Mouse (Mus musculus) forebrain, embryonic 14.5 days (tissue): Measurements from ENCODE around the gene Umodl1. TPM values are rescaled to one million over a fixed set of nuclear protein-coding genes. Genes with fewer than 3 reads are reported as not detected.

Experiments
- ATAC-seq: fragments of 200-750 bp; cut with Nextera tagmentation; 2 replicates; pipeline ENCODE4 v1.8.0; 2017; ENCODE audit warnings: mild to moderate bottlenecking, moderate library complexity
- DNase-seq: peaks from one replicate; pipeline ENCODE4 v3.0.0-alpha.2; 2015; ENCODE audit warnings: low spot score
- H3K27ac ChIP-seq: fragments of 300-500 bp; sonication (generic); 2 replicates; pipeline ENCODE4 v1.5.1; 2014; ENCODE audit warnings: low read depth, mild to moderate bottlenecking, control low read depth, low read length, moderate library complexity
- H3K27me3 ChIP-seq: fragments of 300-500 bp; sonication (generic); replicated peaks from 2 replicates; pipeline ENCODE4 v1.6.1; 2014; ENCODE audit warnings: low read length, control low read depth, mixed read lengths; ENCODE audit not compliant: control insufficient read depth, insufficient read depth
- H3K36me3 ChIP-seq: fragments of 300-500 bp; sonication (generic); 2 replicates; pipeline ENCODE4 v1.6.1; 2014; ENCODE audit warnings: low read length, control low read depth; ENCODE audit not compliant: control insufficient read depth, insufficient read depth
- H3K4me1 ChIP-seq: fragments of 300-500 bp; sonication (generic); 2 replicates; pipeline ENCODE4 v1.6.1; 2014; ENCODE audit warnings: antibody characterized with exemption, low read length, control low read depth; ENCODE audit not compliant: control insufficient read depth, insufficient read depth
- H3K4me2 ChIP-seq: fragments of 300-500 bp; sonication (generic); 2 replicates; pipeline ENCODE4 v1.6.1; 2014; ENCODE audit warnings: mild to moderate bottlenecking, control low read depth, low read length
- H3K4me3 ChIP-seq: fragments of 300-500 bp; sonication (generic); 2 replicates; pipeline ENCODE4 v1.5.1; 2014; ENCODE audit warnings: low read depth, low read length, control low read depth
- H3K9ac ChIP-seq: fragments of 300-500 bp; sonication (generic); 2 replicates; pipeline ENCODE4 v1.6.1; 2014; ENCODE audit warnings: mild to moderate bottlenecking, low read length, control low read depth, moderate library complexity
- H3K9me3 ChIP-seq: fragments of 300-500 bp; sonication (generic); replicated peaks from 2 replicates; pipeline ENCODE4 v1.6.1; 2016; ENCODE audit warnings: low read length, control low read depth, mixed read lengths; ENCODE audit not compliant: control insufficient read depth
- WGBS: fragments of 180-500 bp; shearing (Covaris S2); extraction: QIAGEN DNeasy Blood & Tissue Kit; methylation state at CpG from one replicate; pipeline ENCODE4 v1.1.7; 2014; 5-methylcytosine and 5-hydroxymethylcytosine counted together
- polyA plus RNA-seq: library from polyadenylated mRNA; unstranded; fragments of >200 nt; fragmentation: Nextera tagmentation; extraction: Ambion mirVana; gene quantifications from 2 replicates; pipeline ENCODE4 v1.2.1, GENCODE M21; 2014

Gene Umodl1
- polyA plus RNA-seq, 1 experiment from 2014 or later: 0.04 TPM

GRCm38 (mm10) chr17:31026986-31027385 lies 72.5 kb downstream of the Umodl1 start:
- 85% methylated on average over 6 of the region's 6 CpGs for WGBS
- Histone ChIP-seq H3K27me3 (no peaks in the 10 kb centered on the region), H3K36me3 (no peaks in the 10 kb centered on the region), H3K4me2 (no peak overlapping the region), H3K4me3 (no peak overlapping the region), H3K9ac (no peak overlapping the region), H3K4me1 (no peaks in the 10 kb centered on the region), H3K9me3 (no peaks in the 10 kb centered on the region), H3K27ac (no peak overlapping the region)
- no peak for ATAC-seq
- DNase-seq: no peak

DNA sequence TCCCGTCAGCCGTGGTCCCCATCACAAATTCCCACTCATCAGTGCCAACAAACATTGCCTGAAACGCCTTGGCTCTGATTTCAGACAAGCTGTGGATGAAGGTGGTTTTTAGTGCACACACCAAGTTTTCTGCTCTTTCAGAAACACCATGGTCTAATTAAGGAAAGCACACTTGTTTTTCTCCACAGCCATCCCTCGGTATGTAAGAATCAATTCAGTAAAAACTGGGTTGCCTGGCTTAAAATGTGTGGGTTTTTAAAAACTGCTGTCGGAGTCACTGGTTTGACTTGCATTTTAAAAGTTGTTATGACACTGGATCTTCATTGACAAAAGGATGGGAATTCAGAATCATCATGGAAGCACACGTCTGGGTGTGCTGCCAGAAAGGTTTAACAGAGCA lies 73.3 kb downstream of the Umodl1 start:
- H3K36me3 ChIP-seq: no peaks in the 10 kb centered on the region
- no peaks in the 10 kb centered on the region for H3K9me3 ChIP-seq
- no peak overlapping the region for H3K9ac ChIP-seq
- H3K27ac ChIP-seq: no peak overlapping the region
- DNase-seq: no peak
- no peak overlapping the region for H3K4me2 ChIP-seq
- ATAC-seq: no peak
- H3K4me3 ChIP-seq: no peak overlapping the region
- no peaks in the 10 kb centered on the region for H3K4me1 ChIP-seq
- H3K27me3 ChIP-seq: no peaks in the 10 kb centered on the region
- 86% methylated on average over 6 of the region's 6 CpGs for WGBS

GRCm38 (mm10) chr17:31028821-31029370 lies 74.5 kb downstream of the Umodl1 start:
- Histone ChIP-seq H3K27me3 (no peaks in the 10 kb centered on the region), H3K4me3 (no peak overlapping the region), H3K27ac (no peak overlapping the region), H3K4me2 (no peak overlapping the region), H3K36me3 (no peaks in the 10 kb centered on the region), H3K9ac (no peak overlapping the region), H3K9me3 (no peaks in the 10 kb centered on the region), H3K4me1 (no peaks in the 10 kb centered on the region)
- ATAC-seq: no peak
- WGBS: 87% methylated on average over 9 of the region's 9 CpGs
- DNase-seq: no peak

- Histone ChIP-seq H3K4me3 (no peak overlapping the region), H3K9me3 (no peaks in the 10 kb centered on the region), H3K4me2 (no peak overlapping the region), H3K4me1 (peaks cover 3% of the 10 kb centered on the region; the same call in 1 of the 2 replicates), H3K36me3 (no peaks in the 10 kb centered on the region), H3K9ac (no peak overlapping the region), H3K27me3 (no peaks in the 10 kb centered on the region), H3K27ac (no peak overlapping the region)
- WGBS: 87% methylated on average over 4 of the region's 4 CpGs
- DNase-seq (no peak), ATAC-seq (no peak)
These were observed 75.0 kb downstream of the Umodl1 start for GRCm38 (mm10) chr17:31029407-31029806.

DNA sequence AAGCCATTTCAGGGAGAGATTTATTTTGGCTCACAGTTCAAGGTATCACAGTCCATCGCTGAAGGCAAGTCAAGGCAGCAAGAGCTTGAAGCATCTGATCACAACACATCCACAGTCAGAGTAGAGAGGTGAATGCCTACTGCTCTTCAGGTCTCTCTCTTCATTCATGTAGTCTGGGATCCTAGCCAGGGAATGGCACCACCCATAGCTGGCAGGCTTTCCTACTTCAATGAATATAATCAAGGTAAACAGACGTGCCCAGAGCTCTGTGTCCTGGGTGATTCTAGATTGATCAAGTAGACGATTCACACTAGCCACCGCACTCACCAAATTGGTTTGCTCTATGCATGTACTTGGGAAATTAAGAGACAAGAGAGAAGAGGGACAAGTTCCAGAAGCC lies 77.9 kb downstream of the Umodl1 start:
- WGBS: 81% methylated on average over 4 of the region's 4 CpGs
- no peaks in the 10 kb centered on the region for H3K36me3 ChIP-seq
- H3K4me2 ChIP-seq: no peak overlapping the region
- ATAC-seq (no peak), DNase-seq (no peak)
- no peak overlapping the region for H3K9ac ChIP-seq
- no peak overlapping the region for H3K27ac ChIP-seq
- no peaks in the 10 kb centered on the region for H3K9me3 ChIP-seq
- no peaks in the 10 kb centered on the region for H3K27me3 ChIP-seq
- H3K4me1 ChIP-seq: peaks cover 3% of the 10 kb centered on the region; the same call in 1 of the 2 replicates
- no peak overlapping the region for H3K4me3 ChIP-seq

DNA sequence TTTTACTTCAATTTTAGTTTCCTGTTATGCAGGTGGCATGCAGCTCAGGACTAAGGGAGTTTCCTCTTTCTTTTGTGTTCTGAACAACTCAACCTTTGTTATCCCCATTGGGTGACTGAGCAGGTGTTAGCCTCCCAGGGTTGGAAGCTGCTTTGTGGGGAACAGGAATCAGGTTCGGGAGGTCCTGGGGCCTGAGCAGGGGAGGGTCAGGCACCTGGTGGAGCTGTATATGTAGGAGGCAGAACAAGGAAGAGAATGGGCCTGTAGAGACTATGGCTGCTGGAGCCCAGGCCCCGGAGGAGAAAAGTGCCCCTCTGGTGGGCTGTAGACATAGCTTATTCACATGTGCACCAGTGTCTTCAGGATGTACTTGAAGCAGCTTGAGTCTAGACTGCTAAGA lies 78.8 kb downstream of the Umodl1 start:
- H3K27ac ChIP-seq: no peak overlapping the region
- DNase-seq: no peak
- WGBS: 83% methylated on average over 2 of the region's 2 CpGs

GRCm38 (mm10) chr17:31034165-31034564 lies 79.7 kb downstream of the Umodl1 start:
- Histone ChIP-seq H3K4me2 (no peak overlapping the region), H3K9me3 (no peaks in the 10 kb centered on the region), H3K4me3 (no peak overlapping the region), H3K27ac (peak overlapping the region; percentile 27; the same call in 1 of the 2 replicates), H3K9ac (no peak overlapping the region), H3K4me1 (peaks cover 3% of the 10 kb centered on the region; the same call in 1 of the 2 replicates), H3K36me3 (no peaks in the 10 kb centered on the region), H3K27me3 (no peaks in the 10 kb centered on the region)
- peak; percentile 42; the same call in 1 of the 2 replicates for ATAC-seq
- peak; percentile 69 for DNase-seq
- 49% methylated on average over 5 of the region's 5 CpGs for WGBS

More for the DNA sequence above, 78.8 kb downstream of the Umodl1 start:
- no peak for ATAC-seq
- Histone ChIP-seq H3K4me2 (no peak overlapping the region), H3K9me3 (no peaks in the 10 kb centered on the region), H3K4me3 (no peak overlapping the region), H3K36me3 (no peaks in the 10 kb centered on the region), H3K9ac (no peak overlapping the region), H3K4me1 (peaks cover 3% of the 10 kb centered on the region; the same call in 1 of the 2 replicates), H3K27me3 (no peaks in the 10 kb centered on the region)

- H3K9me3 ChIP-seq: no peaks in the 10 kb centered on the region
- H3K9ac ChIP-seq: no peak overlapping the region
- no peak overlapping the region for H3K27ac ChIP-seq
- ATAC-seq (no peak), DNase-seq (no peak)
- 92% methylated on average over 9 of the region's 9 CpGs for whole genome bisulfite sequencing
- H3K4me1 ChIP-seq: peaks cover 3% of the 10 kb centered on the region; the same call in 1 of the 2 replicates
- no peaks in the 10 kb centered on the region for H3K36me3 ChIP-seq
- no peaks in the 10 kb centered on the region for H3K27me3 ChIP-seq
- H3K4me3 ChIP-seq: no peak overlapping the region
- no peak overlapping the region for H3K4me2 ChIP-seq
These were observed 80.4 kb downstream of the Umodl1 start for GRCm38 (mm10) chr17:31034674-31035356.

- Histone ChIP-seq H3K9ac (no peak overlapping the region), H3K27ac (no peak overlapping the region), H3K9me3 (no peaks in the 10 kb centered on the region), H3K4me1 (peaks cover 3% of the 10 kb centered on the region; the same call in 1 of the 2 replicates), H3K4me3 (no peak overlapping the region), H3K4me2 (no peak overlapping the region), H3K27me3 (no peaks in the 10 kb centered on the region), H3K36me3 (no peaks in the 10 kb centered on the region)
- WGBS: 67% methylated on average over 22 of the region's 22 CpGs
- peak; percentile 23 for DNase-seq
- ATAC-seq: no peak
These were observed 81.9 kb downstream of the Umodl1 start for GRCm38 (mm10) chr17:31036168-31036876.
